Mouse (Mus musculus): ENCODE data around the gene Itgb4. TPM values are rescaled to one million over a fixed set of nuclear protein-coding genes. Genes with fewer than 3 reads are reported as not detected.
"Not testable (repeated sequence)": the region's sequence is repeated elsewhere in the genome, so short reads cannot be mapped to it uniquely, and the experiment has no call there.

The Itgb4 gene
- polyA plus RNA-seq, 1 experiment: 0.49 TPM

DNA sequence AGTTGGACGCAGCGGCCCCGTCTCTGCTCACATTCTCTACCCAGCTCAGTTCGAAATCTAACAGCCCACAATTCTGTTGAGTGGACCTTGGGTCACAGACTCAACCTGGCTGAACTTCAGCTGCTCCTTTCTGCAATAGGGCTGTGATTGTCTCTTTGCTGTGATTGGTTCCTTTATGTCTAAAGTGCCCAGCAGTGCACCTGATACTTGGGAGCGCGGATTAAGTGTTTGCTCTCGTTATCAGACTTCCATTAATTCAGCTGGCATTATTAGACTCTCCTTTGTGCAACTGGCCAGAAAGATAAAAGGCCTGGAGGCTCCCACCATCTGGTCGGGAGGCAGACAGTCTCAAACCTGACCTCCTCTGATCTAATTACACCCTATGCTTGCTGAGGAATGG lies 40.3 kb downstream of the Itgb4 start:
- Histone ChIP-seq H3K27me3 (ENCODE audit: control insufficient read depth, insufficient read depth, insufficient read length) (no peaks in the 10 kb centered on the region), H3K36me3 (ENCODE audit: control insufficient read depth, insufficient read depth) (peaks cover under 1% of the 10 kb centered on the region), H3K79me3 (ENCODE audit: low read depth) (peaks cover 4% of the 10 kb centered on the region), H3K79me2 (ENCODE audit: control insufficient read depth, insufficient read depth) (peaks cover 15% of the 10 kb centered on the region), H3K4me3 (ENCODE audit: insufficient read depth, poor library complexity, severe bottlenecking) (no peak overlapping the region), H3ac (ENCODE audit: control insufficient read depth, insufficient read length, low read depth) (no peak overlapping the region)
- TF ChIP-seq CEBPB (IDR thresholded peaks at IDR 0.05; ENCODE audit: low read depth) (no peak), MAX (IDR thresholded peaks at IDR 0.05) (no peak), MYOD1 (IDR thresholded peaks at IDR 0.05; ENCODE audit: control insufficient read depth, insufficient read length, low read depth) (no peak), CTCF (IDR thresholded peaks at IDR 0.05; ENCODE audit: control insufficient read depth, insufficient read depth, insufficient read length) (no peak), MYOG (IDR thresholded peaks at IDR 0.05; ENCODE audit: control insufficient read depth, extremely low read depth, insufficient read length) (no peak), USF1 (IDR thresholded peaks at IDR 0.05; ENCODE audit: low read depth) (no peak), FOSL1 (IDR thresholded peaks at IDR 0.05; ENCODE audit: insufficient read depth, low read length, poor library complexity, severe bottlenecking) (no peak)

DNA sequence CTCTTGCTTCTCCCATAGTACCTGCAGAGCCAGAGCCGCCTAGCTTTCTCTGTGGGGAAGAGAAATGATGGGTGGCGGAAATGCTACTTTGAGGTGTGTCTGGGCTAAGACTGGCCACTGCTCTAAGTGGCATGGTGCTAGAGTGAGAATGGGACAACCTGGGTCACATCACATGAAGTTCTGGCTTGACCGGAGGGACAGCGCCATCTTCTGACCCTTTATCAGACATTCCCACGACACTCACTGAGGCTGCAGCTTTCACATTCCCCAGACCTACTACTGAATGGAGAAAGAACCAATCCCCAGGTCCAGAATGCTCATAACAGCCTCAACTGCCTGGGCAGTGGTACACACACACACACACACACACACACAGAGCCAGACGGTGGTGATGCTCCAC lies 43.6 kb downstream of the Itgb4 start:
- H3K36me3 ChIP-seq (ENCODE audit: control insufficient read depth, insufficient read depth): peaks cover 23% of the 10 kb centered on the region
- no peak overlapping the region for H3K4me3 ChIP-seq (ENCODE audit: insufficient read depth, poor library complexity, severe bottlenecking)
- TF ChIP-seq FOSL1 (IDR thresholded peaks at IDR 0.05; ENCODE audit: insufficient read depth, low read length, poor library complexity, severe bottlenecking) (no peak), CTCF (IDR thresholded peaks at IDR 0.05; ENCODE audit: control insufficient read depth, insufficient read depth, insufficient read length) (peak; percentile 48)
- peaks cover 20% of the 10 kb centered on the region for H3K79me2 ChIP-seq (ENCODE audit: control insufficient read depth, insufficient read depth)
- H3K27me3 ChIP-seq (ENCODE audit: control insufficient read depth, insufficient read depth, insufficient read length): no peaks in the 10 kb centered on the region
- H3K79me3 ChIP-seq (ENCODE audit: low read depth): peaks cover 9% of the 10 kb centered on the region
- H3ac ChIP-seq (ENCODE audit: control insufficient read depth, insufficient read length, low read depth): no peak overlapping the region

DNA sequence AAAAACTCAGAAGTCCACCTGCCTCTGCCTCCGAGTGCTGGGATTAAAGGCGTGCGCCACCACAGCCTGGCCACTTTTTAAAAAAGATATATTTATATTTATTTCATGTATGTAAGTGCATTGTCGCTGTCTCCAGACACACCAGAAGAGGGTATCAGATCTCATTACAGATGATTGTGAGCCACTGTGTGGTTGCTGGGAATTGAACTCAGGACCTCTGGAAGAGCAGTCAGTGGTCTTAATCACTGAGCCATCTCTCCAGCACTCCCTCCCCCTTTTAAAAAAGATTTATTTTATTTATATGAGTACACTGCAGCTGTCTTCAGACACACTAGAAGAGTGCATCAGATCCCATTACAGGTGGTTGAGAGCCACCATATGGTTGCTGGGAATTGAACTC lies 44.4 kb downstream of the Itgb4 start:
- H3K36me3 ChIP-seq (ENCODE audit: control insufficient read depth, insufficient read depth): peaks cover 28% of the 10 kb centered on the region
- not testable (repeated sequence) for H3K4me3 ChIP-seq (ENCODE audit: insufficient read depth, poor library complexity, severe bottlenecking)

DNA sequence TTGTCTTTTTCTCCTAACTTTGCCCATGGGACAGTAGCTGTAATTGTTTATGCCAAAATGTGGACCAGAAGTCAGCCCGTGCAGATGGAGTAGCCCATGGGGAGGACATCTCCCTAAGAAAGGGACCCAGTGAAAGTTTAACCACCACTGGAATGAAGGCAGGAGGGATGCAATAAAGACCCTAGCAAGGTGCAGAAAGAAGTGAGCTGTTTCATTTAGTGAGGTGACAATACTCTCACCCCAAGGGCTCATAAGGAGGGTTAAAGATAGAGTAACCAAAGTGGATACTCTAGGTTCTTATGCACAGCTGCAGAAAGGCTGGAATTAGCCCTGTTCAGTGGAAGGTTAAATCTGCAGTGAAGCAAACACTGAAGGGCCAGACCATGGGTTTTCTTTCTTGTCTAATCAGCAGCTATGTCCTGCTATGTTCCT lies 44.9 kb downstream of the Itgb4 start:
- H3K79me2 ChIP-seq (ENCODE audit: control insufficient read depth, insufficient read depth): peaks cover 31% of the 10 kb centered on the region
- no peak for TF ChIP-seq USF1 (IDR thresholded peaks at IDR 0.05; ENCODE audit: low read depth)
- no peak for TF ChIP-seq CEBPB (IDR thresholded peaks at IDR 0.05; ENCODE audit: low read depth)
- TF ChIP-seq MYOG (IDR thresholded peaks at IDR 0.05; ENCODE audit: control insufficient read depth, extremely low read depth, insufficient read length): no peak
- no peak for TF ChIP-seq MYOD1 (IDR thresholded peaks at IDR 0.05; ENCODE audit: control insufficient read depth, insufficient read length, low read depth)
- no peak for TF ChIP-seq FOSL1 (IDR thresholded peaks at IDR 0.05; ENCODE audit: insufficient read depth, low read length, poor library complexity, severe bottlenecking)
- TF ChIP-seq MAX (IDR thresholded peaks at IDR 0.05): no peak
- TF ChIP-seq CTCF (IDR thresholded peaks at IDR 0.05; ENCODE audit: control insufficient read depth, insufficient read depth, insufficient read length): no peak

More for the DNA sequence above, 44.4 kb downstream of the Itgb4 start:
- not testable (repeated sequence) for H3K27me3 ChIP-seq (ENCODE audit: control insufficient read depth, insufficient read depth, insufficient read length); H3ac ChIP-seq (ENCODE audit: control insufficient read depth, insufficient read length, low read depth)
- Histone ChIP-seq H3K79me2 (ENCODE audit: control insufficient read depth, insufficient read depth) (peaks cover 28% of the 10 kb centered on the region), H3K79me3 (ENCODE audit: low read depth) (peaks cover 14% of the 10 kb centered on the region)

DNA sequence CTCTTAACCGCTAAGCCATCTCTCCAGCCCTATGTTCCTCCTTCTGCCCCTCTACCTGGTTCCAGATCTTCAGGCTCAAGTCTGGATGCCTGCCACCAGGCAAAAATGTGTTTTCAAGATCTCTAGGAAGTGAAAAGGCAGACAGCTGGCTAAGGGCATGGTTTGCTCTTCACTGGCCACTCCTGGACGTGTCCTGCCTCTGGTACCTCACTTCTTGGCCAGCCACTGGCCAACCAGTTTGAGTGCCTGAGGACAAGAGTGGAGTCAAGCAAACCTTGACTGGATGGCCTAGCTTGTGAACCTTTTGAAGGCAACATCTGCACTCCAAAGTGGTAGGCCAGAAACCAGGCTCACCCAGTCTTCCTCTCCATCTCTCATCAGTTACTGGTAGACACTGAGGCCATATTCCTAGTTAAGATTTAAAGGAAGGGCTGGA lies 45.5 kb downstream of the Itgb4 start:
- H3ac ChIP-seq (ENCODE audit: control insufficient read depth, insufficient read length, low read depth): no peak overlapping the region
- H3K4me3 ChIP-seq (ENCODE audit: insufficient read depth, poor library complexity, severe bottlenecking): no peak overlapping the region
- no peak for TF ChIP-seq CTCF (IDR thresholded peaks at IDR 0.05; ENCODE audit: control insufficient read depth, insufficient read depth, insufficient read length)
- TF ChIP-seq USF1 (IDR thresholded peaks at IDR 0.05; ENCODE audit: low read depth): no peak
- no peak for TF ChIP-seq MYOG (IDR thresholded peaks at IDR 0.05; ENCODE audit: control insufficient read depth, extremely low read depth, insufficient read length)
- TF ChIP-seq CEBPB (IDR thresholded peaks at IDR 0.05; ENCODE audit: low read depth): no peak
- TF ChIP-seq FOSL1 (IDR thresholded peaks at IDR 0.05; ENCODE audit: insufficient read depth, low read length, poor library complexity, severe bottlenecking): no peak
- TF ChIP-seq MYOD1 (IDR thresholded peaks at IDR 0.05; ENCODE audit: control insufficient read depth, insufficient read length, low read depth): no peak
- no peak for TF ChIP-seq MAX (IDR thresholded peaks at IDR 0.05)
- H3K27me3 ChIP-seq (ENCODE audit: control insufficient read depth, insufficient read depth, insufficient read length): no peaks in the 10 kb centered on the region
- peaks cover 28% of the 10 kb centered on the region for H3K36me3 ChIP-seq (ENCODE audit: control insufficient read depth, insufficient read depth)
- peaks cover 31% of the 10 kb centered on the region for H3K79me2 ChIP-seq (ENCODE audit: control insufficient read depth, insufficient read depth)
- H3K79me3 ChIP-seq (ENCODE audit: low read depth): peaks cover 14% of the 10 kb centered on the region

More for the DNA sequence above, 44.9 kb downstream of the Itgb4 start:
- H3K79me3 ChIP-seq (ENCODE audit: low read depth): peaks cover 14% of the 10 kb centered on the region
- H3K27me3 ChIP-seq (ENCODE audit: control insufficient read depth, insufficient read depth, insufficient read length): no peaks in the 10 kb centered on the region
- H3K36me3 ChIP-seq (ENCODE audit: control insufficient read depth, insufficient read depth): peaks cover 28% of the 10 kb centered on the region
- H3K4me3 ChIP-seq (ENCODE audit: insufficient read depth, poor library complexity, severe bottlenecking): no peak overlapping the region
- no peak overlapping the region for H3ac ChIP-seq (ENCODE audit: control insufficient read depth, insufficient read length, low read depth)

DNA sequence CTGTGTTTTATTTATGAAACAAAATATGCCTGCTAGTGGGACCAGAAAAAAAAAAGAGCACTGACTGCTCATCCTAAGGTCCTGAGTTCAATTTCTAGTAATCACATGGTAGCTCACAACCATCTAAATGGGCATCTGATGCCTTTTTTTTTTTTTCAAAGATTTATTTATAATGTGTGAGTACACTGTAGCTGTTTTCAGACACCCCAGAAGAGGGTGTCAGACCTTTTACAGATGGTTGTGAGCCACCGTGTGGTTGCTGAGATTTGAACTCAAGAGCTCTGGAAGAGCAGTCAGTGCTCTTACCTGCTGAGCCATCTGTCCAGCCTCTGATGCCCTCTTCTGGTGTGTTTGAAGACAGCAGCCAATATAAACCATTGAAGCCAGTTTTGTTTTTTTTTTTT lies 46.0 kb downstream of the Itgb4 start:
- Histone ChIP-seq H3K27me3 (ENCODE audit: control insufficient read depth, insufficient read depth, insufficient read length) (no peaks in the 10 kb centered on the region), H3K79me2 (ENCODE audit: control insufficient read depth, insufficient read depth) (peaks cover 31% of the 10 kb centered on the region), H3K36me3 (ENCODE audit: control insufficient read depth, insufficient read depth) (peaks cover 28% of the 10 kb centered on the region), H3ac (ENCODE audit: control insufficient read depth, insufficient read length, low read depth) (no peak overlapping the region), H3K79me3 (ENCODE audit: low read depth) (peaks cover 14% of the 10 kb centered on the region), H3K4me3 (ENCODE audit: insufficient read depth, poor library complexity, severe bottlenecking) (no peak overlapping the region)
- TF ChIP-seq MYOG (IDR thresholded peaks at IDR 0.05; ENCODE audit: control insufficient read depth, extremely low read depth, insufficient read length) (no peak), FOSL1 (IDR thresholded peaks at IDR 0.05; ENCODE audit: insufficient read depth, low read length, poor library complexity, severe bottlenecking) (no peak), USF1 (IDR thresholded peaks at IDR 0.05; ENCODE audit: low read depth) (no peak), CEBPB (IDR thresholded peaks at IDR 0.05; ENCODE audit: low read depth) (no peak), MYOD1 (IDR thresholded peaks at IDR 0.05; ENCODE audit: control insufficient read depth, insufficient read length, low read depth) (no peak), CTCF (IDR thresholded peaks at IDR 0.05; ENCODE audit: control insufficient read depth, insufficient read depth, insufficient read length) (no peak), MAX (IDR thresholded peaks at IDR 0.05) (no peak)
